Mouse (Mus musculus) gastrocnemius, postnatal 10 days (tissue): ENCODE measurements at regions not wholly inside any gene's neighbourhood (a gene's known extent, or its start where the extent isn't known, plus 50 kb on each side); places are given as distances from the start of the nearest gene placed in this dataset.

ENCODE experiments used
- DNase-seq: peaks from one replicate; pipeline ENCODE4 v3.0.0; 2021; ENCODE audit warnings: mixed read lengths

DNA sequence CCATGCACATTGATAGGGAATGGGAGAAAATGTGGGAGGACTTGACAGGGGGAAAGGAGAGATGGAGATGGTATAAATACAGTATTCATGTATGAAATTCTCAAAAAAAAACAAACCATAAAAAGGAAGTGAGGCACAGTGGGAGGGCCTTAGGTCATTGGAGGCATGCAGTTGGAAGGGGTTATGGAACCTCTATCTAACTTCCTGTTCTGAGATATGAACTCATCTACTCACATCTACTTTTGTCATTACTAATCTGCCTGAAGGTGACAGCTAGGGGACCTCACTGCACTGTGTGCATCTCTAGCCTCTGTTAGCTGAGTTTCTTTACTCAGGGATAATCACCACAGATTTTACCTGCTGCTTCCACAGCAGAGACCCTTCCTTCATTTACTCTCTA is 366.3 kb upstream of the Prickle1 start:
- DNase-seq: no peak

DNA sequence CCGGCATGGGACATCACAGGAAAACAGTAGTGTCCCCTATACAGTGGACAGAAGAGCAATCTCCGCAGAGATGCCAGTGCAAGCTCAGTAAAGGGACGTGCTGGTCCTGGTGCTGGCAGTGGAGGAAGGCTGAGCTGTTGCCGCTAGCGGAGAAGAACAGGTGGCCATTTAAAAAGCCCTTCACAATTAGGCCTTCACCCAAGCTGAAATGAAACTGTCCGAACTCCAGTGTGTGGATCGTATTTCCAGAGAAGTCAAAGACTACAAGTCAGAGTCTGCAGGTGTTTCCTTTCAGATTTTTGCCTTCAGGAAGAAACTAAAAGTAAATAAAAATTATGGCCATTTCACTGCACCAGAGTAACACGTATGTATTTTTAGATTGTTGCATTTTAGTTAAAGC is 364.2 kb upstream of the Prickle1 start:
- DNase-seq: no peak

DNA sequence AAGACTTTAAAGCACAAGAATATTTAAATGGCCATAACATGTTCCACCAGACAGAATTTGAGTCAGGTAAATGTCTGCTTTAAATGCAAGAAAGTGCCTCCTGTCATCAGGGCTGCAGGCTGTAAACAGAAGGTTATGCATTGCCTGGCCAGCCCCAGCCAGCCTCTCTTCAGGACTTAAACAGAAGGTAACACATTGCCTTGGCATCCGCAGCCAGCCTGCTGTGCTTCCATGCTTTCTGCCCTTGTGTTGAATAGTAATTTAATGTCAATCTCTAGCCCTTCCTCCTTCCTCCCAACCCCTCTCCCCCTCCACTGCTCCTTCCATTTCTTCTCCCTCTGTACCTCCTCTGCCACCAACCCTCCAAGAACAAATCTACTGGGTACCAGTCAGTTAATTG is 362.4 kb upstream of the Prickle1 start:
- no peak for DNase-seq

DNA sequence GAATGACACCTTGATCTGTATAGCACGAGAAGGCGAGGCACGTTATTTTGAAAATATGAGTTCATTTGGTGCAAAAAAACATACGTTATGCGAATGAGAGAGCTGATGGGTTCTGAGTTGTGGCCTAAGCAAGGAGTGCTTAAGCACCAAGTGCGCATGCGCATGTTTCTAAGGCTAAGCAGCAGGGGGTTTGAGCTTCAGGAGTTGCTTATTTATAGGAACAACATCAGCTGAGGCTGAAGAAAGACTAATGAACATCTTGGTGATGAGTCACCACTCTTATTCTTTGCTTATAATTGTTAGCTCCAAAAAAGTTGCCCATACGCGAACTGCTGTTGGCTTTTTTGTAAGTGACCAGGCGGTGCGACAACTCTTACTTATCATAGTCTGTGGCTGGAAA is 361.1 kb upstream of the Prickle1 start:
- DNase-seq: no peak

DNA sequence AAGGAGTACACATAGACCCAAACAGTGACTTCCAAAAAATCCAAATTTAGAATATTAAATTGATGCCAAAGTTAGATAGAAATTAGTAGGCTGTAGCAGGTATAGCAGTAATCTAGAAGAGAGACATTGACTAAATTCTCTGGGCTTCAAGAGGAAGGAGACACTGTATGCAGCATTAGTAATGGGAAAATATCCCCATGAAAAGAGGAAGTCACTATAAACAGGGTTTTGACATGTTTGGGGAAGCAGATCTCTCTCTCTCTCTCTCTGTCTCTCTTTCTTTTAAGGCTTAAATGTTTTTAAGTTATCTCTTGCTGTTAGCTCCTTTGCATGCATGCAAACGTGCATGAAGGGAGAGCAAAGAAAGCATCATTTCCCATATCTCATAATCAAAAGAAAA is 357.9 kb upstream of the Prickle1 start:
- DNase-seq: no peak

DNA sequence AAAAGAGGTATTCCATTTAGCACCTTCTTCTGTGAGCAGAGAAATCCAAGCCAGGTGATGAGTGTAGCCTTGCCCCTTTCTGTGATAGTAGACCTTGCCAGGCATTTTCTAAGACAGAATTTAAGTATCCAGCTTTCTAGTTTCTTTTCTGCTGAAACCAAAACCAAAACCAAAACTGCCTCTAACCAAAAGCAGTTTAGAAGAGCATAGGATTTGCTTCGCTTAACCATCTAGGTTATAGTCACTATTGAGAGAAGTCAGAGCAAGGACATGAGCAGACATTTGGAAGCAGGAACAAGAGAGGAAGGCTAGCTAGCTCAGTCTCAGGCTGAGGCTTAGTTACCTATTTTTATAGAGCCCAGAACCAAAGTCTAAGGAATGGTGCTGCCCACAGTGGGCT is 354.8 kb upstream of the Prickle1 start:
- no peak for DNase-seq

DNA sequence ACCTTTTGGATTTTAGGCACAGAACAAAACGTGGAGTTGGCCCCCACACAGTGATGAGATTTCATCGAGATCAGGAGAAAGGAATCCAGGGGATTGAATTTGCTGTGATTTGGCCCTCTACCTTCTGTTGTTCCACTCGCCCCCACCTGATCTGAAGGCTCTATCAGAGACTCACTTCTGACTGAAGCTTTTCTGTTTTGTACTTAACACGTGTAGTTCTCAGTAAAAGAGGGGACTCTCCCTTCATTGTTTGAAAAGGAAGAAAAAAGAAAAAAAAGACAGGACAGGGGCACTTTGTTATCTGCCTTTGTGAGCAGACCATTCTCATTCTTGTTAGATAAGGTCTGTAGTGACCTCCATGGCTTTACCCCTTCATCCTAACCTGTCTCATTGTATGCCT is 353.2 kb upstream of the Prickle1 start:
- no peak for DNase-seq

GRCm38 (mm10) chr15:93943545-93943944 is 347.9 kb upstream of the Prickle1 start:
- no peak for DNase-seq

DNA sequence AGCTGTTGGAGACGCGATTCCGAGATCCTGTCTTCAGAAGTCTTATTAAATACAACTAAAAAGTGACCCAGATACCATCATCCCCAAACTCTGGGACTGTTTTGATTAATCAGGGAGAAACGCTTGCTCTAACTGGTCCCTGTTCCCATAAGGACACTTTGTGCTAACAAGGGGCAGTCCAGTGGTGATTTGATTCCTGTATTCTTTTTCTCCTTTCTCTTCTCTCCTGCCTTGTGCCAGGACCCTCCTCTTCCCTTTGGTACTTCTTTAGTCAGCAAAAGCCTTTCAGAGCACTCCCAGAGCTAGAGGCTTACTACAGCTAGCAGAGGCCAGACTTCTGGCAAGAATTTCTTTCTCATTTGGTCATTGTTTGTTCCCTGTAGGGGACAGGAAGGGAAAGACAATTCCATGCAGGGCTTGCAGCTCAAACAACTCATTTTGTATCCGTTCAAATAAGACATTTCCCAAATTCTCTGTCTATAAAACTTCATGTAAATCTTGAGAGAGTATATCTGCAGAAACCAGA is 337.3 kb upstream of the Prickle1 start:
- DNase-seq: no peak

DNA sequence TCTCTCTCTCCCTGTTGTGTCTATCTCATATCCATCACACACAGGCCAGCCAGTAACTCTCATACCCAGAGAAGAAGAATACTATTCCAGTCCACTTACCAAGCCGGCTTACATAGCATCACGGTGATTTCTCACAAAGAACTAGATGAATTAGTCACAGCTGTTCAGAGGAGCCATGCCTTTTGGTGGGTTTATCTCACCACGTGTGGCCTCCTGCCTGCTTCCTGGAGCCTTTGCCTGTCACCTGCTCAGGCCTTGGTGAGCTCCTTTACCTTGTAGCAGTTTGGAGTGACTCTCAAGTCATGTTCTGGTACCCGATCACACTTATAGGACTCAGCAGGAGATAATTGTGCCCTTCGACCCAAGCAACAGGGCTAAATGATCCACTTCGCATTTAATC is 331.2 kb upstream of the Prickle1 start:
- no peak for DNase-seq

DNA sequence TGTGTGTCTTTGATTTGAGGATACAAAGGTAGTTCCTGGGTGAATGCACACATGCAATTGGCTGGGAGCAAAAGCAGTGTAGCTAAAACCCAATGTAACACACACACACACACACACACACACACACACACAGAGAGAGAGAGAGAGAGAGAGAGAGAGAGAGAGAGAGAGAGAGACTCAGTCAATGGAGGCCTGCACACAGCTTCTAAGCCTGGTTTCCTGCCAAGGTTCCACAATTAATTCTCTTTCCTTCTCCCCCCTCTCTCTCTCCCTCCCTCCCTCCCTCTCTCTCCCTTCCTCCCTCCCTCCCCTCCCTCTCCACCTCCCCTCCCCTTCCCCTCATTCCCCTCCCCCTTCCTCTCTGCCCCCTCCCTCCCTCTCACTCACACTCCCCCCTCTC is 330.6 kb upstream of the Prickle1 start:
- DNase-seq: no peak

- DNase-seq: no peak
Observed at GRCm38 (mm10) chr15:93921457-93922234, 326.0 kb upstream of the Prickle1 start.

DNA sequence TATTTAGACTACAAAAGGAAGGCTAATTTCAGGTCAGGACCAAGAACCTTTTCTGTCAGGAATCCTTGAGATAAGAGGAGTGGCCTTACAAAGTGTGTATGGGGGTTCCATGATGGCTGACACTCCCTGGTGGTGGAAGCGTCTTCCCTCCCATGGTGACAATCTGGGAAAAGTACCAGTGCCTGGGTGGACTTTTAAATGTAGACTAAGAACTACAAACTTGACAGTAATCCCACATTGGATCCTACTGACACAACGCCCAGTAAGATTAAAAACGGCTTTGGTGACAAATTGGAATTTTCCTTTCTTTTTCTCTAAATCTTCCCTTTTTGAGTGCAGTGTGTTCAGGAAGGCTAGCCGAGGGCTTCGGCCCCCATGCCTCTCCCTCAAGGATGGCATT is 325.3 kb upstream of the Prickle1 start:
- DNase-seq: no peak

DNA sequence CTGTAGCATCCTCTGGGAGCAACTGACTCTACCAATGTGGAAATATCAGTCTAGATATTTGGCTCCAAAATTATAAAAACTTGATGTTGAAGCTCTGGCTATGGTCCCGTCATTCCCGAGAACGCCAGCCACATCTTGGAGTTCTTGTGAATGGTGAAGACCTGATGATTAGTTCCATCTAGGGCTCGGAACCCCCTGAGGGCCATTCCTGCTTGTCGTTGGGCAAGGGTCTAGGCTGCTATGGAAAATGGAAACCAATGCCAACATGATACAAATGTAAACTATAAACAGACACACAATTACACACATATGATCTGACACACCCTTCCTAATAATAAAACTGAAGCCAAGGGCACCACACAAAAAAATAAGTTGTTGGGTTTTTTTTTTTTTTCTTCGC is 323.9 kb upstream of the Prickle1 start:
- DNase-seq: no peak

- no peak for DNase-seq
Observed at GRCm38 (mm10) chr15:93916856-93917255, 321.2 kb upstream of the Prickle1 start.

DNA sequence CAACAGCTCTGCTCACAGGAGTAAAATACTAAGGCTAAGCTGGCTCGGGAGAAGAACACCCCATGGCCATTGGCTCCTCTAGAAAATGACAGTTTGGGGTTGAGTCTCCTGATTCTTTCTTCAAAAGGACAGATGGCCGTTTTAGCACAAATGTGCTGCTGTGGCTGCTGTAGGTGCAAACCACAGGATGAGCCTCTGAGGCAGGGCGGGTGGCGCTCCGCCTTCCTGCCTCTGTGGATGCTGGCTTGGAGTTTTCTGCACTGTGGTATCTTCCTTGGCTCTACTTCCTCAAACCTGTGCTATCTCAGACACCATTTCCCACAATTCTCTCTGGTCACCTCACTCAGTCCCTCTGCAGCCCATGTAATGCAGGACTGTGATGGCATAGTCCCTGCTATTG is 317.8 kb upstream of the Prickle1 start:
- no peak for DNase-seq

GRCm38 (mm10) chr15:93913041-93913440 is 317.4 kb upstream of the Prickle1 start:
- no peak for DNase-seq

DNA sequence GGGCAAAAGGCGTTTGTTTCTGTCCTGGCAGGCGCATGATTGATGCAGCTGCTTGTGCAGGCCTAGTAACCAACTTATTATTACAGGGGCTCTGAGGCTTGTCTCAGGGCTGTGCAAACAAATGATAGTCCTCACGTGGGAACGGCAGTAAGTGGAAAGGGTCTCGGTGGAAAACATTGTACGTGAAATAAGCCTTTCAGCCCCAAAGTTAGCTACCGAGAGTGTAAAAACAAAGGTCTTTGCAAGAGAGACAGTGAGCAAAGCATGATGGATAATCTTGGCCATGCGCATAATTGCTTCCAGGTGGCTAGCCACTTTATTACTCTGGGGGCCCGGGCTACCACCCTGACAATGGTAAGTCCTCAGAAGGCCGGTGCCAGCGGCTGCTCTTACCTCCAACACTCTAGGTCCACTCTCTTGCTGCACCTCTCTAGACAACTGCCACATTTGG is 315.3 kb upstream of the Prickle1 start:
- DNase-seq: no peak

GRCm38 (mm10) chr15:93910158-93910557 is 314.5 kb upstream of the Prickle1 start:
- DNase-seq: no peak

- no peak for DNase-seq
Observed at GRCm38 (mm10) chr15:93903671-93904603, 308.2 kb upstream of the Prickle1 start.

DNA sequence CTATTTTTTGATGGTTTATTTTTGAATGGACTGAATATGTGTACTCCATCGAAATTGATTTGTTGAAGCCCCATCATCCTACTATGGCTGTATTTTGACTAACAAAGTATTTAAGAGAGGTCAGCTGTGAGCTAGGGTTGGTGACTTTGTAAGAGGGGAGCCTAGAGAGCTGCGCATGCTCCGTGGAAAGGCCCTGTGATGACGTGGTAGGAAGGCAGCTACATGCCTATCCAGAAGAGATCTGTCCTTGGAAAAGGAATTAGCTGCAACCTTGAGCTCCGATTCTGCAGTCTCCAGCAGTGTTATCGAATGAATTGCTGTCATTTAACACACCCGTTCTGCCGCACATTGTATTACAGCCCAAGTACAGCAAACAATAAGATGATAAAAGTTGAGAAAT is 287.1 kb upstream of the Prickle1 start:
- no peak for DNase-seq

DNA sequence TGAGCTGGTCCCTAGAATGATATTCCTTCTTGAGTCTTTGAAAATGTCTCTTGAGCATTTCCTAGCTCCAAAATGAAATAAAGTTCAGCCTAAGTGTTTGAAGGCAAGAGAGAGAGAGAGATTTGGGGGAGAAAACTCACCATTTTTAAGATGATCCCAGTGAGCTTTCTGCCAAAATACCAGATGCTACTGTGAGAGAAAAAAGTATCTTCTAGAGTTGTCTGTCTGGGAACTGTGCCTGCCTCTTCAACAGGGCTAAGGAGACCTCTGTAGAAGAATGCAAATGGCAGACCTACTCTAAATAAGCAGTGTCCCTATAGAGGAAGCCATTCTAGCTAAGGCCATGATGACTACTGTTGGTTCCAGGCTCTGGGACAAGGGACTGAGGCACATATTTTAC is 285.6 kb upstream of the Prickle1 start:
- DNase-seq: no peak

GRCm38 (mm10) chr15:93880302-93880701 is 284.6 kb upstream of the Prickle1 start:
- DNase-seq: no peak
